Mouse (Mus musculus) intestine, embryonic 14.5 days (tissue): ENCODE measurements around the gene Rgs8. TPM values are rescaled to one million over a fixed set of nuclear protein-coding genes. Genes with fewer than 3 reads are reported as not detected.

ENCODE experiments used
- ATAC-seq: fragments of 200-750 bp; cut with Nextera tagmentation; replicated peaks from 2 replicates; pipeline ENCODE4 v1.8.0; 2017; ENCODE audit warnings: low read depth, moderate number of reproducible peaks, moderate TSS enrichment, moderate library complexity; ENCODE audit not compliant: low FRiP score, low TSS enrichment
- DNase-seq: peaks from one replicate; pipeline ENCODE4 v3.0.0-alpha.2; 2018; ENCODE audit warnings: low spot score
- H3K27ac ChIP-seq: fragments of 300-500 bp; sonication (generic); 2 replicates; pipeline ENCODE4 v1.5.1; 2014; ENCODE audit warnings: low read depth, mild to moderate bottlenecking, control low read depth
- H3K27me3 ChIP-seq: fragments of 300-500 bp; sonication (generic); replicated peaks from 2 replicates; pipeline ENCODE4 v1.6.1; 2014; ENCODE audit warnings: low read length, control low read depth; ENCODE audit not compliant: control insufficient read depth, insufficient read depth
- H3K36me3 ChIP-seq: fragments of 300-500 bp; sonication (generic); 2 replicates; pipeline ENCODE4 v1.6.1; 2014; ENCODE audit warnings: low read length, control low read depth; ENCODE audit not compliant: control insufficient read depth, insufficient read depth
- H3K4me1 ChIP-seq: fragments of 300-500 bp; sonication (generic); replicated peaks from 2 replicates; pipeline ENCODE4 v1.6.1; 2014; ENCODE audit warnings: low read length, control low read depth, mixed read lengths; ENCODE audit not compliant: control insufficient read depth, insufficient read depth
- H3K4me2 ChIP-seq: fragments of 300-500 bp; sonication (generic); 2 replicates; pipeline ENCODE4 v1.6.1; 2014; ENCODE audit warnings: low read length
- H3K4me3 ChIP-seq: fragments of 300-500 bp; sonication (generic); 2 replicates; pipeline ENCODE4 v1.5.1; 2014; ENCODE audit warnings: low read depth, low read length, control low read depth, mixed read lengths
- H3K9ac ChIP-seq: fragments of 300-500 bp; sonication (generic); 2 replicates; pipeline ENCODE4 v1.6.1; 2014; ENCODE audit warnings: mild to moderate bottlenecking, low read length
- H3K9me3 ChIP-seq: fragments of 300-500 bp; sonication (generic); 2 replicates; pipeline ENCODE4 v1.6.1; 2016; ENCODE audit warnings: low read length, control low read depth; ENCODE audit not compliant: control insufficient read depth
- WGBS: fragments of 180-500 bp; shearing (Covaris S2); extraction: QIAGEN DNeasy Blood & Tissue Kit; methylation state at CpG from one replicate; pipeline ENCODE4 v1.1.7; 2014; 5-methylcytosine and 5-hydroxymethylcytosine counted together
- polyA plus RNA-seq: library from polyadenylated mRNA; unstranded; fragments of >200 nt; fragmentation: Nextera tagmentation; extraction: Ambion mirVana; gene quantifications from 2 replicates; pipeline ENCODE4 v1.2.1, GENCODE M21; 2014

The Rgs8 gene
- polyA plus RNA-seq, 1 experiment from 2014 or later = 0.04 TPM

DNA sequence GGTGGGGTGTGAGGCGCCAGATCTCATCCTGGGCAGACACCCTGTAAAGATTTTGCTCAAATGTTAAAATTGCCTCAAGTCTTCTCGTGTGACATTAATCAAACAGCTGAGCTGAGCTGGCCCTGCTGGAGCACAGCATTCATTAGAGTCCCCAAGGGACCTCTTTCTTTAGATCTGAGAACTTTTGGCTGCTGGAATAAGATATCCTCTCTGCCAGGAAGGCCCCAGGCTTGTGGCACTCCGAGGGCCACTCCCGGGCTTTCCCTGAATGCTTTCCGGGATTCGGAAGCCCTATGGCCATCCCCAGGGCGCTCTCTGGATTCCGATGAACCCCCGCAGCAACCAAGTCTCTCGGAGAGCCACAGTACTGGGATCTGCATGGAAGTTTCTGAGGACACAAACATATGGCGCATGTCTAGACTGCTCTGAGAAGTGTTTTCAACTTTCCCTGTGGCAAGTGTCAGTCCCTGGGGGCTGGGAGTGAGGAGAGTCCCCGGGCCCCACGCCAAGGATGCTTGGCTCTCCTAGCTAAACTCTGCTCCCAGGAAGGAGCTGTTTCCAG, 10.8 kb upstream of the Rgs8 start:
- no peaks in the 10 kb centered on the region for H3K9me3 ChIP-seq
- H3K27me3 ChIP-seq = no peaks in the 10 kb centered on the region
- no peaks in the 10 kb centered on the region for H3K36me3 ChIP-seq
- H3K4me1 ChIP-seq = peaks cover 19% of the 10 kb centered on the region
- H3K9ac ChIP-seq = no peak overlapping the region
- H3K27ac ChIP-seq = peak overlapping the region; percentile 72; the same call in 1 of the 2 replicates
- WGBS = 11% methylated on average over 13 of the region's 13 CpGs
- H3K4me2 ChIP-seq = peak overlapping the region; percentile 45
- no peak overlapping the region for H3K4me3 ChIP-seq
- peak; percentile 33 for ATAC-seq
- peak; percentile 69 for DNase-seq

DNA sequence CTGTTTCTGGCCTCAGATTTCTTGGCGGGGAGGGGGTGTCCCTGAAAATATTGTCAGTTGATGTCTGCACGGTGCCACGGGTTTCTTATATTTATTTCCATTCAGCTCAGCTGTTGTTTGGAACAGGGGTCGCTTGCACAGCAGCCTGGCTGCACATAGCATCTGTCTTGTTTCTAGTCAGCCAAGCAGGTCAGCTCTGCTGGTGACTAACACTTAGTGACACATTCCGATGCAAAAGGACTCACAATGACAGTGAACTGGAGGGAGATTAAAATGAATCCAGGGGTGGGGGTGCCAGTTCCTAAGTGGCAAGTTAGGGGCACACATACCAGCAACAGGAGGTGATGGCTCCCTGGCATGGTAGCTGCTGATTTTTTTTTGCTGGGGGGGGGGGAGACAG, 849 bp downstream of the Rgs8 start:
- DNase-seq (no peak), ATAC-seq (no peak)
- Histone ChIP-seq H3K36me3 (no peaks in the 10 kb centered on the region), H3K9ac (no peak overlapping the region), H3K4me2 (peak overlapping the region; percentile 52; the same call in 1 of the 2 replicates), H3K4me3 (0 out of 2 replicates have a peak overlapping the region, but pooled peaks have one; percentile 24), H3K27ac (no peak overlapping the region), H3K27me3 (peaks cover 10% of the 10 kb centered on the region; the same call in 1 of the 2 replicates), H3K9me3 (no peaks in the 10 kb centered on the region), H3K4me1 (peaks cover 6% of the 10 kb centered on the region)
- 13% methylated on average over 5 of the region's 5 CpGs for WGBS

DNA sequence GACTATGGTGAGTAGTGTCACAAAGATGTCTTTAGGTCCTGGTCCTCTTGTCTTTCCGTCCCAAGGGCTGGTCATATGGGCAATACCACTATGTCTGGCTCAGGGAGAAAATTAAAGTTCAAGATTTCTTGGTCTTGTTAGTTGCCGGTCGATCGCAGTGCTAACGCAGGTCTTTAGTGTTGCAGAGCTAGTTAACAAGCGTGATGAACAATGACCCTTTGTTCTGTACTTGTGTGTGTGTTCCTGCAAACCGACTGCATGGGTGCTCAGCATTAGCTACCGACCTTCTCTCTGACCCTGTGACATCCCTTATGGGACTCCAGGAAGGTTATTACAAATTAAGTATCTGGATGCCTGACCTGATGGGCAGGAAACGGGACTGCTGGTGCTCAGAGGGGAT, 6.8 kb downstream of the Rgs8 start:
- no peak overlapping the region for H3K27ac ChIP-seq
- ATAC-seq = no peak
- H3K36me3 ChIP-seq = no peaks in the 10 kb centered on the region
- no peak for DNase-seq
- no peak overlapping the region for H3K9ac ChIP-seq
- no peak overlapping the region for H3K4me2 ChIP-seq
- peaks cover 5% of the 10 kb centered on the region for H3K27me3 ChIP-seq
- no peaks in the 10 kb centered on the region for H3K4me1 ChIP-seq
- no peak overlapping the region for H3K4me3 ChIP-seq
- H3K9me3 ChIP-seq = no peaks in the 10 kb centered on the region
- WGBS = 66% methylated on average over 9 of the region's 9 CpGs

DNA sequence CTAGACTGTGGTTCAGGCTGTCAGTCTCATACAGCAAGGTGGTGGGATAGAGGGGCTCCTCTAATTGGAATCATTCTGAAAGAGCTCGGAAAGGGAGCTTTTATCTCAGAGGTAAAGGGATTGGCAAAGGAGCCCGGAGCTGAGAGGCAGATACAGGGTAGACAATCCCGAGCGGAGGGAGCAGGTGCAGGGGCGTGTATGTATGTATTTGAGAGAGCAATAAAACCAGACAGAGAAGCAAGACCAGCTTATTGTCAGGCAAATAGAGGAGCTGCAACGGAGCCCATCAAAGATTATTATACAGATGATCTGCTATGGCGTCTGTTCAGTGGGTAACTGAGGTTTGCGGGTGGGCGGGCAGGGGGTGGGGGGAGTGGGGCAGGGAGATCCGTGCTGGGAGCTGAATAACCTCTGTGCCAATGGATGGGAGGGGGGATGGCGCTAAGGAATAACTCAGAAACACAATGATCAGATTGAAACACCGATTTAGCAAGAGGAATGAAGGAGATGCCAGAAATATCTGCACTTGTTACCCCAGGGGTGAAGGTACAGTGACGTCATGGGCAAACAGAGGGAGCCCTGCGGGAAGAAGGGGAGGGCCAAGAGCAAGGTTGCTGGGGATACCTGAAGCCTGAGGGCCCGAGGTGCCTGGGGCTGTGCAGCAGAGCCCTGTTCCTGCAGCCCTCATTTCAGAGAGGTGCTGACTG, 8.3 kb downstream of the Rgs8 start:
- H3K36me3 ChIP-seq = no peaks in the 10 kb centered on the region
- no peaks in the 10 kb centered on the region for H3K9me3 ChIP-seq
- DNase-seq (no peak), ATAC-seq (peak; percentile 49; the same call in 1 of the 2 replicates)
- no peak overlapping the region for H3K27ac ChIP-seq
- no peak overlapping the region; the same call in 1 of the 2 replicates for H3K4me2 ChIP-seq
- 28% methylated on average over 15 of the region's 15 CpGs for WGBS
- no peak overlapping the region for H3K4me3 ChIP-seq
- H3K4me1 ChIP-seq = 0 out of 2 replicates have a peak, but pooled peaks cover 7% of the 10 kb centered on the region
- H3K9ac ChIP-seq = no peak overlapping the region
- H3K27me3 ChIP-seq = peaks cover 20% of the 10 kb centered on the region

DNA sequence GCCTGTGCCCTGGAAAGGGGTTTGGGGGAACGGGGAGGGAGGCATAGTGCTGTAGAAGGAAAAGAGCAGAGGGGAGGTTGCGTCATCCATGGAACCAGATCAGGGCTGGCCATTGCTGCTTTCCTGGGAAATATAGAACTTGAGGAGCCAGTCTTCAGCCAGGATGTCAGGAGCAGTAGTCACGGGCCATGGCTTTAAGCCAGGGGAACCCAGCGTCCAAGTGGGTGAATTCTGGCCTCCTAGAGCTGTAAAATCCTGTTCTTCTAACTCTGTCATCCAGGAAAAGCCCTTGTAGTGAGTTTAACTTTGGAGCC, 8.8 kb downstream of the Rgs8 start:
- Histone ChIP-seq H3K9me3 (no peaks in the 10 kb centered on the region), H3K27ac (no peak overlapping the region), H3K4me1 (0 out of 2 replicates have a peak, but pooled peaks cover 7% of the 10 kb centered on the region), H3K4me3 (no peak overlapping the region), H3K27me3 (peaks cover 20% of the 10 kb centered on the region), H3K9ac (no peak overlapping the region), H3K4me2 (no peak overlapping the region; the same call in 1 of the 2 replicates), H3K36me3 (no peaks in the 10 kb centered on the region)
- WGBS = 41% methylated on average over 4 of the region's 4 CpGs
- DNase-seq = no peak
- no peak for ATAC-seq

DNA sequence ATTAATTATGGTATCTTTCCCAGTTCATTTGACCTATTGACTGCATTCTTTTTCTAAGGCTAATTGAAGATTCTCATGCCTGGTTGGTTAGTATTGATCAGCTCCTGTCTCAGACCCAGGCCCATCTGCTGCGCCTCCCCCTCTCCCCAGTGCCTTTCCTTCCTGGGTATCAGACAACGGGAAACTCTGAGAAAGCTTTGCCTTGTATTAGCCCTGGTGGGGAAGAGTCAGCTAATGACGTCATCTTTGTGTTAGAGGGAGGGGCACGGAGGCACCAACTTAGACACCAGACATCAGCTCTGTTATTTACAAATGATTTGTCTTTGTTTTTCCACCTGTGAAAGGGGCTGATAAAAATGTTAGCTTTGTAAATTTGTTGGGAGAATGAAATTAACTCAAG, 9.5 kb downstream of the Rgs8 start:
- WGBS = 31% methylated on average over 4 of the region's 4 CpGs
- Histone ChIP-seq H3K9me3 (no peaks in the 10 kb centered on the region), H3K27ac (no peak overlapping the region), H3K4me1 (0 out of 2 replicates have a peak, but pooled peaks cover 7% of the 10 kb centered on the region), H3K4me2 (no peak overlapping the region), H3K9ac (no peak overlapping the region), H3K36me3 (no peaks in the 10 kb centered on the region), H3K4me3 (no peak overlapping the region), H3K27me3 (peaks cover 23% of the 10 kb centered on the region)
- no peak for DNase-seq
- no peak for ATAC-seq

DNA sequence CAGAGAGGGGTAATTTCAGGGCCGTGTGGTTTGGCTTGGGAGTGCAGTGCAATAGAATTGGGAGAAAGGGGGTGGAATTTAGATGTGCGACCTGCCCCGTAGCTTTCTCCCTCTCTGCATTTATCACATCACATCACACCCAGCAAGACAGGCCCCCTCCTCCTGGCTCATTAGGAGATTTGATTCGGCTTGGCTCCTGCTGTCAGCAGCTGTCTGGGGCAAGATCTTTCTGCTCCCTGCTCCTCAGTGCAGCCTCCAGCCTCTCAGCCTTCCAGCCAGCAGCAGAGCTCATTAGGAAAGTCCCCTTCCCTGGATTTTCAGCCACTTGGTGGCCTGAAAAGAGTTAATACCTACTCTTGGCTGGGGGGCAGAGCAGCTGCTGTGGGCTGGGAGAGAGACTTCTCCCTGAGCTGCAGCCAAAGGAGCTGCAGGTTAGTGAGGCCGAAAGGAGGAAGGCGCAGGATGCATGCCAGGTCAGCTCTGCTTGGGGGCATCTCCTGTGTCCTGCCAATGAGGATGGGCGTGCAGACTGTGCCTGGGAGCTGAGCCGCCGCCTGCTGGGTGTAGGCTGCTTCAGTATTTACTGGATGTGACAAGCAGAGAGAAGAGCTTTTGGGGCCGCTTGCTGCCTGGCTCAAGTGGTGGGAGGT, 12.4 kb downstream of the Rgs8 start:
- no peaks in the 10 kb centered on the region for H3K9me3 ChIP-seq
- no peak overlapping the region for H3K4me2 ChIP-seq
- no peak overlapping the region for H3K9ac ChIP-seq
- no peak for DNase-seq
- H3K27ac ChIP-seq = no peak overlapping the region
- H3K4me3 ChIP-seq = no peak overlapping the region
- no peaks in the 10 kb centered on the region for H3K36me3 ChIP-seq
- 12% methylated on average over 10 of the region's 10 CpGs for WGBS
- ATAC-seq = no peak
- 0 out of 2 replicates have a peak, but pooled peaks cover 7% of the 10 kb centered on the region for H3K4me1 ChIP-seq
- peaks cover 31% of the 10 kb centered on the region for H3K27me3 ChIP-seq

DNA sequence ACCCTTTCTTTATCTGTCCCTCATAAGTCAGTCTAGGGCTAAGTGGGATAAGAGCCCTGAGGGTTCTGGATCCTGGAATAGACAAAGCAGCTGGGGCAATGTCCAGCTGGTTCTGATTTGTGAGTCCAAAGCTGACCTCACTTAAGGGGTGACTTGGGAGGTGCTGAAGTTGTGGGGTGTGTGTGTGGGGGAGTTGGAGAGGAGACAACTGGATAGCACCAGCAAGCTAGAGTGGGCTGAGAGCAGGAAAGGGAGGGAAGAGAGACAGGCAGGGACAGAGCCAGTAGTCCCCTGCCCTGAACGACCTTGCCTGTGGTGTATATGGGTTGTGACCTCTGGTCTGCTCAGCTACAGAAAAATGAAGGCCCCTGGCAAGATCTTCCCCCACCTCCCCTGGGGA, 13.4 kb downstream of the Rgs8 start:
- Histone ChIP-seq H3K9me3 (no peaks in the 10 kb centered on the region), H3K9ac (no peak overlapping the region), H3K4me1 (0 out of 2 replicates have a peak, but pooled peaks cover 7% of the 10 kb centered on the region), H3K4me3 (no peak overlapping the region), H3K4me2 (no peak overlapping the region), H3K27me3 (peaks cover 31% of the 10 kb centered on the region), H3K27ac (no peak overlapping the region), H3K36me3 (no peaks in the 10 kb centered on the region)
- WGBS = 6% methylated on average over 1 of the region's 1 CpGs
- ATAC-seq (no peak), DNase-seq (no peak)
